ENCODE assay signal across 8 mouse cellular contexts in the genomic region with DNA sequence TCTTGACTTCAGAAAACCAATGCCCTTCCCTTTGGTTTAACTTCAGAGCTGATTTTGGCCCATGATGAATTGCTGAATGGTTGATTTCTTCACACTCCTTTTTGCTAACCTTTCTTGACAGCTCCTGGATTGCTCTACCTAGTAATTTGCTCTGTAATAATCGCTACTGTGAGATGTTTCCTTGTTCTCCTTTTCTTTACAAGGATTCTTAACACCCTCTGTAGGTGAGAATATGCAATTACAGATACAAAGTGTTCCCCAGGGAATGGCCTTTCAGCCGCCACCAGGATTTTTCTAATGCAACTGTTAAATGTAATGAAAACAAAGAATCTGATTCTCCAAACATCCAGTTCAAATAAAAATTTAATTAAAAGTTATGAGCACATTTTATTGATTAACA.
DNase-seq lines count a peak whose midpoint lies in the region; ATAC-seq and TF ChIP-seq lines count a peak whose summit lies in the region.

No protein-coding gene starts in this region.

- no peaks in the 10 kb centered on the region for H3K9me3 ChIP-seq in heart, postnatal 0 days (replicated peaks; ENCODE audit: control insufficient read depth, low read length)

- peak; percentile 59 for TF ChIP-seq CTCF in heart, postnatal 0 days (IDR thresholded peaks at IDR 0.05; ENCODE audit: low read depth)

- no peaks in the 10 kb centered on the region for H3K27me3 ChIP-seq in heart, postnatal 0 days (ENCODE audit: control insufficient read depth, insufficient read depth, low read length)
- no peaks in the 10 kb centered on the region for H3K27me3 ChIP-seq in splenic B cell, adult 2 months (ENCODE audit: control insufficient read depth, insufficient read depth, low read length, poor library complexity, severe bottlenecking)

- H3K36me3 ChIP-seq in heart, postnatal 0 days (replicated peaks; ENCODE audit: control insufficient read depth, insufficient read depth, low read length) = no peaks in the 10 kb centered on the region
- no peaks in the 10 kb centered on the region for H3K36me3 ChIP-seq in splenic B cell, adult 2 months (ENCODE audit: control insufficient read depth, insufficient read depth, low read length, poor library complexity, severe bottlenecking)

- no peak overlapping the region for H3K4me3 ChIP-seq in heart, postnatal 0 days (ENCODE audit: low read depth, low read length)

- no peak for TF ChIP-seq EP300 in heart, postnatal 0 days (IDR thresholded peaks at IDR 0.05; ENCODE audit: low read depth)

- 12% methylated on average over 2 of the region's 2 CpGs for WGBS in heart, postnatal 0 days

- no peak overlapping the region for H3K9ac ChIP-seq in heart, postnatal 0 days (replicated peaks; ENCODE audit: low read depth, low read length)

- no peak overlapping the region for H3K4me2 ChIP-seq in heart, postnatal 0 days (ENCODE audit: low read depth, low read length)

- ATAC-seq in heart, postnatal 0 days (ENCODE audit: insufficient read depth, low read depth) = no peak
- no peak for ATAC-seq in inflammation-experienced regulatory T-cells, adult 6 months

- no peaks in the 10 kb centered on the region for H3K4me1 ChIP-seq in heart, postnatal 0 days (ENCODE audit: control insufficient read depth, insufficient read depth)

- H3K27ac ChIP-seq in heart, postnatal 0 days (ENCODE audit: low read depth) = no peak overlapping the region

- DNase-seq in heart, postnatal 0 days (ENCODE audit: low spot score) = peak; percentile 30
- no peak for DNase-seq in heart, postnatal 25 days (ENCODE audit: low spot score)
- peak; percentile 14 for DNase-seq in lung, postnatal 25 days (ENCODE audit: low spot score)
- DNase-seq in lung, postnatal 14 days = no peak
- DNase-seq in cerebellum, postnatal 10 days = peak; percentile 62 to 86
- DNase-seq in splenic B cell, adult 2 months (ENCODE audit: low read depth, low spot score) = peak; percentile 46
- DNase-seq in lung, adult 18-20 months = no peak

- intact Hi-C loops in heart, postnatal 25 days (cut with DNase I) = loop anchor here (2.0 kb wide), 1 partner anchor 414 kb away; no protein-coding TSS in a partner anchor

Comparison
In these comparisons a context has a peak if more than half of its experiments do, and no peak if none do; other contexts are left out.
1. DNase-seq: peak in heart, postnatal 0 days (single experiment), lung, postnatal 25 days (single experiment), cerebellum, postnatal 10 days (2 of 2) and splenic B cell, adult 2 months (single experiment); none in heart, postnatal 25 days (single experiment), lung, postnatal 14 days (single experiment) and lung, adult 18-20 months (0 of 2).